Mouse (Mus musculus): ENCODE results near the gene Cad. TPM values are rescaled to one million over a fixed set of nuclear protein-coding genes. Genes with fewer than 3 reads are reported as not detected.

The Cad gene
- polyA plus RNA-seq, 1 experiment, result 64.9 TPM

GRCm38 (mm10) chr5:31086606-31087005, 32.0 kb downstream of the Cad start:
- Histone ChIP-seq H3ac (ENCODE audit: control insufficient read depth, insufficient read length, low read depth) (no peak overlapping the region), H3K79me2 (ENCODE audit: control insufficient read depth, insufficient read depth) (no peaks in the 10 kb centered on the region), H3K79me3 (ENCODE audit: low read depth) (no peaks in the 10 kb centered on the region), H3K36me3 (ENCODE audit: control insufficient read depth, insufficient read depth) (no peaks in the 10 kb centered on the region), H3K4me3 (ENCODE audit: insufficient read depth, poor library complexity, severe bottlenecking) (no peak overlapping the region), H3K27me3 (ENCODE audit: control insufficient read depth, insufficient read depth, insufficient read length) (peaks cover 9% of the 10 kb centered on the region)
- no peak for TF ChIP-seq USF1 (IDR thresholded peaks at IDR 0.05; ENCODE audit: low read depth)
- TF ChIP-seq MYOD1 (IDR thresholded peaks at IDR 0.05; ENCODE audit: control insufficient read depth, insufficient read length, low read depth), result no peak
- TF ChIP-seq MAX (IDR thresholded peaks at IDR 0.05), result no peak
- no peak for TF ChIP-seq MYOG (IDR thresholded peaks at IDR 0.05; ENCODE audit: control insufficient read depth, extremely low read depth, insufficient read length)
- TF ChIP-seq CTCF (IDR thresholded peaks at IDR 0.05; ENCODE audit: control insufficient read depth, insufficient read depth, insufficient read length), result no peak
- no peak for TF ChIP-seq CEBPB (IDR thresholded peaks at IDR 0.05; ENCODE audit: low read depth)
- TF ChIP-seq FOSL1 (IDR thresholded peaks at IDR 0.05; ENCODE audit: insufficient read depth, low read length, poor library complexity, severe bottlenecking), result no peak

GRCm38 (mm10) chr5:31087131-31087530, 32.6 kb downstream of the Cad start:
- H3K79me2 ChIP-seq (ENCODE audit: control insufficient read depth, insufficient read depth), result no peaks in the 10 kb centered on the region
- no peak for TF ChIP-seq USF1 (IDR thresholded peaks at IDR 0.05; ENCODE audit: low read depth)
- TF ChIP-seq CEBPB (IDR thresholded peaks at IDR 0.05; ENCODE audit: low read depth), result peak; percentile 9
- H3ac ChIP-seq (ENCODE audit: control insufficient read depth, insufficient read length, low read depth), result no peak overlapping the region
- peaks cover 14% of the 10 kb centered on the region for H3K27me3 ChIP-seq (ENCODE audit: control insufficient read depth, insufficient read depth, insufficient read length)
- no peaks in the 10 kb centered on the region for H3K36me3 ChIP-seq (ENCODE audit: control insufficient read depth, insufficient read depth)
- H3K4me3 ChIP-seq (ENCODE audit: insufficient read depth, poor library complexity, severe bottlenecking), result no peak overlapping the region
- no peaks in the 10 kb centered on the region for H3K79me3 ChIP-seq (ENCODE audit: low read depth)

- peaks cover 35% of the 10 kb centered on the region for H3K27me3 ChIP-seq (ENCODE audit: control insufficient read depth, insufficient read depth, insufficient read length)
- H3K79me2 ChIP-seq (ENCODE audit: control insufficient read depth, insufficient read depth), result no peaks in the 10 kb centered on the region
- no peak overlapping the region for H3ac ChIP-seq (ENCODE audit: control insufficient read depth, insufficient read length, low read depth)
- no peak for TF ChIP-seq MYOD1 (IDR thresholded peaks at IDR 0.05; ENCODE audit: control insufficient read depth, insufficient read length, low read depth)
- TF ChIP-seq USF1 (IDR thresholded peaks at IDR 0.05; ENCODE audit: low read depth), result no peak
- no peak for TF ChIP-seq CEBPB (IDR thresholded peaks at IDR 0.05; ENCODE audit: low read depth)
- TF ChIP-seq MAX (IDR thresholded peaks at IDR 0.05), result no peak
- TF ChIP-seq MYOG (IDR thresholded peaks at IDR 0.05; ENCODE audit: control insufficient read depth, extremely low read depth, insufficient read length), result no peak
- TF ChIP-seq FOSL1 (IDR thresholded peaks at IDR 0.05; ENCODE audit: insufficient read depth, low read length, poor library complexity, severe bottlenecking), result no peak
- no peak for TF ChIP-seq CTCF (IDR thresholded peaks at IDR 0.05; ENCODE audit: control insufficient read depth, insufficient read depth, insufficient read length)
- no peaks in the 10 kb centered on the region for H3K79me3 ChIP-seq (ENCODE audit: low read depth)
- no peak overlapping the region for H3K4me3 ChIP-seq (ENCODE audit: insufficient read depth, poor library complexity, severe bottlenecking)
- no peaks in the 10 kb centered on the region for H3K36me3 ChIP-seq (ENCODE audit: control insufficient read depth, insufficient read depth)
Observed at GRCm38 (mm10) chr5:31092231-31092975, 37.8 kb downstream of the Cad start.

- peak overlapping the region; percentile 36 for H3ac ChIP-seq (ENCODE audit: control insufficient read depth, insufficient read length, low read depth)
- TF ChIP-seq MAX (IDR thresholded peaks at IDR 0.05) (no peak), CEBPB (IDR thresholded peaks at IDR 0.05; ENCODE audit: low read depth) (no peak), MYOD1 (IDR thresholded peaks at IDR 0.05; ENCODE audit: control insufficient read depth, insufficient read length, low read depth) (no peak), FOSL1 (IDR thresholded peaks at IDR 0.05; ENCODE audit: insufficient read depth, low read length, poor library complexity, severe bottlenecking) (no peak), CTCF (IDR thresholded peaks at IDR 0.05; ENCODE audit: control insufficient read depth, insufficient read depth, insufficient read length) (no peak), MYOG (IDR thresholded peaks at IDR 0.05; ENCODE audit: control insufficient read depth, extremely low read depth, insufficient read length) (no peak), USF1 (IDR thresholded peaks at IDR 0.05; ENCODE audit: low read depth) (no peak)
- H3K79me3 ChIP-seq (ENCODE audit: low read depth), result no peaks in the 10 kb centered on the region
- peaks cover 35% of the 10 kb centered on the region for H3K27me3 ChIP-seq (ENCODE audit: control insufficient read depth, insufficient read depth, insufficient read length)
- no peaks in the 10 kb centered on the region for H3K36me3 ChIP-seq (ENCODE audit: control insufficient read depth, insufficient read depth)
- H3K4me3 ChIP-seq (ENCODE audit: insufficient read depth, poor library complexity, severe bottlenecking), result peak overlapping the region; percentile 2
- H3K79me2 ChIP-seq (ENCODE audit: control insufficient read depth, insufficient read depth), result no peaks in the 10 kb centered on the region
Observed at GRCm38 (mm10) chr5:31093151-31094041, 38.8 kb downstream of the Cad start.

- no peak overlapping the region for H3K4me3 ChIP-seq (ENCODE audit: insufficient read depth, poor library complexity, severe bottlenecking)
- no peaks in the 10 kb centered on the region for H3K36me3 ChIP-seq (ENCODE audit: control insufficient read depth, insufficient read depth)
- peaks cover 35% of the 10 kb centered on the region for H3K27me3 ChIP-seq (ENCODE audit: control insufficient read depth, insufficient read depth, insufficient read length)
- TF ChIP-seq MYOG (IDR thresholded peaks at IDR 0.05; ENCODE audit: control insufficient read depth, extremely low read depth, insufficient read length) (no peak), USF1 (IDR thresholded peaks at IDR 0.05; ENCODE audit: low read depth) (peak; percentile 73)
- H3K79me2 ChIP-seq (ENCODE audit: control insufficient read depth, insufficient read depth), result no peaks in the 10 kb centered on the region
- no peaks in the 10 kb centered on the region for H3K79me3 ChIP-seq (ENCODE audit: low read depth)
- H3ac ChIP-seq (ENCODE audit: control insufficient read depth, insufficient read length, low read depth), result no peak overlapping the region
Observed at GRCm38 (mm10) chr5:31094100-31094798, 39.7 kb downstream of the Cad start.

All from C2C12 (cell line).